8 mouse cellular contexts compared by ENCODE assay signal in the genomic region with DNA sequence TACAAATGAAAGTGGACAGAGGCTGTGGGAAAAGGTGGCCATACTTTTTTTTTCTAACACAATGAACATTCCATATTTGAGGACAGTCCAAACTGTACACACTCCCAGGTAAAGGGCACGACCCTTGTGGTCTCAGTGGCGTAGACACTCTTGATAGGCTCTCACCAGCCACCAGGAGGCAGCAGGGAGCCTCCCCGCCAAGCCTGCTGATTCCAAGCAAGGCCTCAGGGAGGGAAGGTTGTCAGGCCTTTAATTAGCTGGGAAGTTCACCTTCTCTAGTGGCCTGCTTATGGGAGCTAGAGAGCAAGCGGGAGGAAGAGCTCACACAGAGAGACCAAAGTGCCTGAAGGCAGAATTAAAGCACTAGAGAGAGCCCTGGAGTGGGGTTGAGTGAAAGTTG.
A peak's percentile ranks its signal among the peaks of the same experiment; 100 is the strongest.
DNase-seq lines count a peak whose midpoint lies in the region; ATAC-seq lines count a peak whose summit lies in the region.
"Had no signal": no experiment of that assay in that cellular context is flagged by ENCODE, and none has a peak within 500 bp of the region (broad histone marks: within the 10 kb centered on the region; RNA-seq: fewer than 3 reads in every experiment).

No protein-coding gene starts in this region.

- H3K4me1 ChIP-seq in midbrain, embryonic 14.5 days (ENCODE audit: control insufficient read depth, insufficient read depth, low read length): 0 out of 2 replicates have a peak, but pooled peaks cover 3% of the 10 kb centered on the region
- H3K4me1 ChIP-seq in midbrain, embryonic 13.5 days (replicated peaks): peaks cover 22% of the 10 kb centered on the region
- H3K4me1 ChIP-seq: heart, embryonic 10.5 days had no signal

- H3K4me2 ChIP-seq in midbrain, embryonic 14.5 days (ENCODE audit: low read length): no peak overlapping the region
- no peak overlapping the region for H3K4me2 ChIP-seq in midbrain, embryonic 13.5 days (replicated peaks)

- no peak overlapping the region for H3K9ac ChIP-seq in midbrain, embryonic 14.5 days (replicated peaks; ENCODE audit: low read length)
- no peak overlapping the region for H3K9ac ChIP-seq in midbrain, embryonic 13.5 days (replicated peaks)

- peak; percentile 48 for DNase-seq in heart, postnatal 4 days
- DNase-seq in heart, adult 9 months (ENCODE audit: low spot score in 2 of 2): no peak
- DNase-seq in midbrain, embryonic 14.5 days: peak; percentile 61
- peak; percentile 55 for DNase-seq in embryo, embryonic 9.5 days (ENCODE audit: extremely low spot score)
- DNase-seq in thymus, postnatal 4 days: peak; percentile 71
- DNase-seq in left cerebral cortex, postnatal 10 days (ENCODE audit: extremely low spot score in 1 of 2, low spot score in 2 of 2): no peak

- H3K36me3 ChIP-seq in midbrain, embryonic 14.5 days (ENCODE audit: control insufficient read depth, insufficient read depth, low read length): no peaks in the 10 kb centered on the region
- H3K36me3 ChIP-seq in midbrain, embryonic 13.5 days: no peaks in the 10 kb centered on the region
- H3K36me3 ChIP-seq: heart, embryonic 10.5 days had no signal

- no peaks in the 10 kb centered on the region for H3K27me3 ChIP-seq in midbrain, embryonic 14.5 days (ENCODE audit: control insufficient read depth, insufficient read depth, low read length)
- H3K27me3 ChIP-seq in midbrain, embryonic 13.5 days: no peaks in the 10 kb centered on the region

- H3K9me3 ChIP-seq in midbrain, embryonic 14.5 days (ENCODE audit: control insufficient read depth, low read length): no peaks in the 10 kb centered on the region
- H3K9me3 ChIP-seq in midbrain, embryonic 13.5 days: no peaks in the 10 kb centered on the region
- H3K9me3 ChIP-seq: heart, embryonic 10.5 days had no signal

- intact Hi-C loops in left cerebral cortex, postnatal 10 days (cut with DNase I): loop anchor here (5.0 to 10.0 kb wide), 4 partner anchors 403 to 798 kb away; a partner anchor contains a TSS

- ATAC-seq in midbrain, embryonic 14.5 days (ENCODE audit: low FRiP score, low TSS enrichment): no peak
- ATAC-seq in midbrain, embryonic 13.5 days: no peak

- H3K4me3 ChIP-seq in midbrain, embryonic 14.5 days (replicated peaks; ENCODE audit: low read depth, low read length): no peak overlapping the region
- H3K4me3 ChIP-seq in midbrain, embryonic 13.5 days (replicated peaks): no peak overlapping the region
- H3K4me3 ChIP-seq: heart, embryonic 10.5 days had no signal

- H3K27ac ChIP-seq in midbrain, embryonic 14.5 days (replicated peaks; ENCODE audit: low read depth, low read length): no peak overlapping the region
- H3K27ac ChIP-seq in midbrain, embryonic 13.5 days: no peak overlapping the region
- H3K27ac ChIP-seq: heart, embryonic 10.5 days had no signal

- 46% methylated on average over 4 of the region's 4 CpGs for WGBS in midbrain, embryonic 14.5 days
- WGBS in midbrain, embryonic 13.5 days: 37% methylated on average over 4 of the region's 4 CpGs

Comparison
In these comparisons a context has a peak if more than half of its experiments do, and no peak if none do; other contexts are left out.
1. DNase-seq: peak in heart, postnatal 4 days (single experiment), midbrain, embryonic 14.5 days (single experiment), embryo, embryonic 9.5 days (single experiment) and thymus, postnatal 4 days (single experiment); none in heart, adult 9 months (0 of 2) and left cerebral cortex, postnatal 10 days (0 of 2).